Mouse (Mus musculus): Measurements from ENCODE around the gene Scfd2. TPM values are rescaled to one million over a fixed set of nuclear protein-coding genes. Genes with fewer than 3 reads are reported as not detected.

The Scfd2 gene
- total RNA-seq, 2 experiments from 2014 or later, result 27.9 to 29.8 TPM

GRCm38 (mm10) chr5:74279673-74280072 lies 251.9 kb downstream of the Scfd2 start:
- DNase-seq (ENCODE audit: low spot score in 2 of 2), result no peak

DNA sequence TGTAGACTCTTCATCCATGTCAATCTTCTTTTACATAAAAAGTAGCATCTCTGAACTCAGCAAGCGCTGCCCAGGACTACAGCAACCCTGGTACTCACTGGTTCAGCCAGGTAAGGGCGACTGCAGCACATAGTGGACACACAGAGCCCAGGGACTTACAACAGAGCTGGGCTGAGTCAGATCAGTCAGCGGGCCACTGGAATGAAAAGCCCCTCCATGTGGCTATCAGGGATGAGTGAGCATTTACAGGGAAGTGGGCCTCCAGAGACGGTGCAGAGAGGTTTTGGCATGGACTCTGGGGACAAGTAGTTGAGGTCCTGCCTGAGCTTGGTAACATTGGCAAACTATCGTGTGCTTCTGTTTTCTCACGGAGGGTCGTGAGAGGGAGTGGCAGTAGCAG lies 253.1 kb downstream of the Scfd2 start:
- DNase-seq (ENCODE audit: low spot score in 2 of 2), result no peak

DNA sequence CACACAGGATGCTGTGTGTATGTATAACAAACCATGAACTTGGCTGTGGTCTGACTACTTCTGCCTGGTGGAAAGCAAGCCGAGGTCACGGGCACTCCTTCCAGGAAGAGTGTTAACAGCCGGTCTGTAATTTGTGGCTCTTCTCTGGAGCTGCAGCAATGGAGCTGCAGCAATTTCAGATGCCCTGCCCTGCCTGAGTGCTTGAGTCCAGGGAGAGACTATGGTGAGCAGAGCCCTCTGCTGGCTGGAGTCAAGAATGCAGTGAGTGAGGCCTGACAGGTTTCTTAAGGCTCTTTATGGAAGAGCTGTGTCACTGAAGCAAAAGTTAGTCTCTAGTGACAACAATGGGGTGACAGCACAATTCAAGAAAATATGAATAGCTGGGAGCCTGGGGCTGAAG lies 253.8 kb downstream of the Scfd2 start:
- peak; percentile 94 for DNase-seq (ENCODE audit: low spot score in 2 of 2)

GRCm38 (mm10) chr5:74277216-74277615 lies 254.3 kb downstream of the Scfd2 start:
- peak in 1 of 2 experiments; percentile 44 for DNase-seq (ENCODE audit: low spot score in 2 of 2)

DNA sequence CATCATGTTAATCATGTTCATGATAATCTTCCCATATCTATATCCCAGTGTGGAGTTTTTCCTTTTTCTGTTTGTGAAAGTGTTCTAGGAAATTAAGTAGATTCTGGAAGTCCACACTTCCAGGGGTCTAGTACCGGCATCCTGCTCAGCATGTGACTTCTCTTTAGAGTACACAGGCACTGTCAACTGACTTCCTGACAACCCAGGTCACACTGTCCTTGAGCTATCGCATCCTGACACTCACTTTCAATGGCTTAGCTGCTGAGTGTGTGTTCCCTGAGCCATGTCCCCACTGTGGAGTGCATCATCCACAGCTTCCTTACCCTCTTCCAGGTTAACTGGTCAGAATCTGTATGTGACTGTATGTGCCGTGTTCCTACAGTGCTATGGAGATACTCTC lies 258.2 kb downstream of the Scfd2 start:
- no peak for DNase-seq (ENCODE audit: low spot score in 2 of 2)

- DNase-seq (ENCODE audit: low spot score in 2 of 2), result no peak
Observed at GRCm38 (mm10) chr5:74267736-74268369, 263.7 kb downstream of the Scfd2 start.

DNA sequence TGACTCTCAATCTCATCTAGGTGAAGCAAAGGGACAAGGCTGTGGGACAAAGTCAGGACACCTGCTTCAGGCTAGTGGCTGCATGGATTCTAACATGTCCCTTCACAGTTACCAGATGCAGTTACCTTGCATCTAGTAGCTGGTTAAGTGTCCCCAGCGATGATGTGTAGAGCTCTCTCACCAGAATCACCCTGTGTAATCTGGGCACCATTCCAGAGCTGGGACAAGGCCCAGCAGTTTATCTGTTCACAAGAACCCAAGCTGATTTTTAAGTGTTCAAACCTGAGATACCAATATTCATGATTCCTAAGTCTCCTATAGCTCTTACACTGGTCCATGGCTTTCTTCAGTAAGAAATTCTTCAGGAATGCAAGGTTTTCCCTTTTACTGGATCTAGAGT lies 264.4 kb downstream of the Scfd2 start:
- DNase-seq (ENCODE audit: low spot score in 2 of 2), result no peak

- DNase-seq (ENCODE audit: low spot score in 2 of 2), result no peak
Observed at GRCm38 (mm10) chr5:74266476-74266819, 265.1 kb downstream of the Scfd2 start.

DNA sequence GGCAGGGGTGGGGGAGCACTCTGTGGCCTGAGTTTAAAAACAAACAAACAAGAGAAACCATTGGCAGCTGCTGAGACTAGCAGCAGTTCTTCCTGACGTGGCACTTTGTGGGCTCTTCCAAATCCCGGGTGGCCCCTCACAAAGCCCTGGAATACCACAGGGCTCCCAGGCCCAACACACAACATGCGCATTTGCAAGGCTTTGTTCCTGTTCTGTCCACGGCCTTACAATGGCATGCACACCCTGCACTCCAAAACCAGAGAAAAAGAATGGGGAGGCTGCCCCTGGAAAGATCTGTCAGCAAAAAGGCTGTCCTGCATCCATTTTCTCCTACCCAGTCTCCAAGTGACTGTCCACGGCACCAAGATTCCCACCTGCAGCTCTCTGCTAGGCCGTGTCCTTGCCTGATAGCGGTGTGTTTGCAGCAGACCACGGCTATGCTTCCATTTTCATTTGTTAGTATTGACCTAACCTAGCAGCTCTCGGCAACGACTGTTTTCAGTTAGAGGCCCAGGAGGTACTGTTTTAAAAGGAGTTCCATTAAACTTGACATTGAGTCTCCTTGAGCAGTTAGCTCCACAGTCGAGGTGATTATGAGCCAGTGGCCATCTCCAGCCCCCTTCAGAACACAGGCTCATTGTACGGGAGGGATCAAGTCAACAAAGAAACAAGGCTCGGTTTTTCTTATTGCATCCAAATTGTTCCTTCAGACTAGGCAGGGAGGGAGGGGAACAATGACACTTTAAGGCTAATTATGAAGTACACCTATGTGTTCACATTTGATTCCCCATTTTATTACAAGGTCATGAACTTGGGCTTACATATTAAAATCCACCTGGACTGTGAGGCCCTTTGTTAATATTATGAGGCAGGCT lies 265.7 kb downstream of the Scfd2 start:
- no peak for DNase-seq (ENCODE audit: low spot score in 2 of 2)

GRCm38 (mm10) chr5:74265151-74265550 lies 266.4 kb downstream of the Scfd2 start:
- DNase-seq (ENCODE audit: low spot score in 2 of 2), result no peak

GRCm38 (mm10) chr5:74264541-74264940 lies 267.0 kb downstream of the Scfd2 start:
- DNase-seq (ENCODE audit: low spot score in 2 of 2), result no peak

- no peak for DNase-seq (ENCODE audit: low spot score in 2 of 2)
Observed at GRCm38 (mm10) chr5:74261016-74261415, 270.5 kb downstream of the Scfd2 start.

DNA sequence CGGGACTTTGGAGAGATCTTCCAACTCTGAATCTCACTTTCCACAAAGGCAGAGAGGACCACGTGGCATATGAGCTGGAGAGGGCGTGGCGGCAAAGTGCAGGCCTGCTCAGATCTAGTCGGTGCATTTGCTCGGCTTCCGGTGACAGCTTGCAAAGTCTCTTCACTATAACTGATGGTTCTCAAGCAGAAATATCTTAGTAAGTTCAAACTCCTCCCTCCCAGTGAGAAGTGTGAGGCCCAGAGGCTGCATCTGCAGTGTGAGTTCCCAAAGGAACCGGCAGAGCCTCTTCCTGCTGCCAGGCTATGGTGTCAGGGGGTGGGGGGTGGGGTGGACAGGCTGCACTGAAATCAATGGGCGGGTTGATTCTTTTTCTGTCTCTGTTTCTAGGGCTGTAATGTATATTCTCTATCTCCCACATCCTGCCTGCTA lies 271.2 kb downstream of the Scfd2 start:
- no peak for DNase-seq (ENCODE audit: low spot score in 2 of 2)

GRCm38 (mm10) chr5:74256705-74257104 lies 274.9 kb downstream of the Scfd2 start:
- no peak for DNase-seq (ENCODE audit: low spot score in 2 of 2)

- DNase-seq (ENCODE audit: low spot score in 2 of 2), result no peak
Observed at GRCm38 (mm10) chr5:74254996-74255395, 276.6 kb downstream of the Scfd2 start.

DNA sequence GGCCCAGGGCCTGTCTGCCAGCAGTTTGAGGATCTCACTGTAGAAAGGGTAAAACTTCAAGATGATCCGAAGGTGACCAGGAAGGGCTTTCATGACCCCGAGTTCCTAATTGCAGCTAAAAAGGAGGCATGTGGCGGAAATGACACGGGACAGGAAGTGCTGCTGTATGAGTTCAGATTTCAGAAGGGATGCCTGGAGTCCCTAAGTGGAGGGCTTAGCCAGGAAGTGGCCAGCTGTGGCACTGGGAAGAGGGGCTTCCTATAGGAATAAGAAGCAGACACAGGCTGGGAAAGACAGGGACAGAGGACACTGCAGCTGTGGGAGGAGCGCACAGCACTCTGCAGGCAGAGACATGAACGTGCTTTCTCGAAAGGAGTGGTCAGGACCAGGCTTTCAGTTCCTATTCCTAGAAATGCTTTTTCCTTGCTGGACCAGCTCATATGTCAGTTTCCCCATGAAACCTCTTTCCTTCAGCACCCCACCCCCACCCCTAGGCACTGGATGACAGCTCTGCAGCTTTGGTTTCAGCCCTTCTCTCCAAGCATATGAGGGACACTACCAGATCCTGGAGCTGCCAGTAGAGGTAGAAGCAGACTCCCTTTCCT lies 277.7 kb downstream of the Scfd2 start:
- DNase-seq (ENCODE audit: low spot score in 2 of 2), result no peak

DNA sequence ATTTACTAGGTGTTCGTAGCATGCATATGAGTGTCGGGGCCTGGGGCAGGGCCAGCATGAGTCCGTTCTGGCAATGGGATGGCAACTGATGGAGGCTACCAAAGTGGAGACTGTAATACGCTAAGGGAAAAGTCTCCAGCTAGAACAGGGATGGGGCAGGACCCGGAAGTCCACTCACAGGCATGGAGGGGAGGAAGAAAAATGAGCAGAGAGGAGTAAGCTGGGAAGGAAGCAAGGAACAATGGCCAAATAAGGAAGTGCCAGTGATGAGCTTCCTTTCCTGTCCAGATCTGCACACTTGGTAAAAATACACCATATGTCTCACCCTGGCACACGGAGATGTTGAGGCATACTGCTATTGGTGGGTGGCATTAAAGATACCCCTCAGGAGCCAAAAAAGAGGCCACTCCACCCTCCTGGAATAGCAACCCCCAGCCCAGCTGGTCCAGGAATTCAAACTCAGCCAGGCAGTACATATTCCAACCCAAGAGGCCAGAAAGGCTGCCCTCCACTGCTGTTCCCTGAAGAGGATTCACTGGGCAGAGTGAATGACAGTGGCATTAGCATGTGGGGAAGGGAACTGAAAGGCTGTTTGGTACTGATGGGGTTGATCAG lies 278.8 kb downstream of the Scfd2 start:
- DNase-seq (ENCODE audit: low spot score in 2 of 2), result no peak

- DNase-seq (ENCODE audit: low spot score in 2 of 2), result no peak
Observed at GRCm38 (mm10) chr5:74250947-74251346, 280.6 kb downstream of the Scfd2 start.

DNA sequence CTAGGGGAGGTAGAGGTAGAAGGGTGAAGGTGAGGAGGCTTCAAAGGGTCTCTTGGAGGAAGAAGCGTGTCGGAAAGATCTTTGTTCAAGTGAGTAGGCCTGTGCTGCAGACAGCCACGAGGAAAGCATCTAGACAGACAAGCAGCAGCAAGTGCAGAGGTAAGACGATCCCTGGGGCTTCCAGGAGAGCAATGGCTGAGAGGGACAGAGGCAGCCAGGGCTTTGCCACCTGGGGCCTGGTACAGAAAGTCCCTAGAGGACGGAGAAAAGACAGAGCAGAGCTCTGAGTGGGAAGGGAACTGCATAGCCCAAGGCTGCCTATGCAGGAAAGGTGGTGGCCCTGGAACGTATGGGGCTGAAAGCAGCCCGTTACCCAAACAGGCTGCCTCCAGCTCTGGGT lies 281.3 kb downstream of the Scfd2 start:
- no peak for DNase-seq (ENCODE audit: low spot score in 2 of 2)

DNA sequence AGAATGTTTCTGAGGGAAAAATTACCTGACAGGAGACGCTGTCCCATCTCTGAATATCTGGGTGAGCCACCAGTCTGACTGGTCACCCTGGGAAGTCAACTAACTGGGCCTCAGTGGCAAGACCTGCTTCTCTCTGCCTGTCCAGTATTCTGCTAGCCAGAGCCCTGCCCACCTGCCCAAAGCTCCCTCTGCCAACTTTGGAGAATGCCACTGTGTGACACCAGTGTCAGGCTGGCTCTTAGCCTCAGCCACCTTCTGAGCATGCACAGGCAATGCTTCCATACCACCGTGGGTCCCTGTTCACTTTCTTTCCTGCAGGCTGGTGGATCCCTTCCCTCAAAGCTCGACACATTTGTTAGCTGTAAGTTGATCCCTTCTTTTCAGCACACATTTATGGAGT lies 281.8 kb downstream of the Scfd2 start:
- no peak for DNase-seq (ENCODE audit: low spot score in 2 of 2)

GRCm38 (mm10) chr5:74246971-74247370 lies 284.6 kb downstream of the Scfd2 start:
- DNase-seq (ENCODE audit: low spot score in 2 of 2), result no peak

DNA sequence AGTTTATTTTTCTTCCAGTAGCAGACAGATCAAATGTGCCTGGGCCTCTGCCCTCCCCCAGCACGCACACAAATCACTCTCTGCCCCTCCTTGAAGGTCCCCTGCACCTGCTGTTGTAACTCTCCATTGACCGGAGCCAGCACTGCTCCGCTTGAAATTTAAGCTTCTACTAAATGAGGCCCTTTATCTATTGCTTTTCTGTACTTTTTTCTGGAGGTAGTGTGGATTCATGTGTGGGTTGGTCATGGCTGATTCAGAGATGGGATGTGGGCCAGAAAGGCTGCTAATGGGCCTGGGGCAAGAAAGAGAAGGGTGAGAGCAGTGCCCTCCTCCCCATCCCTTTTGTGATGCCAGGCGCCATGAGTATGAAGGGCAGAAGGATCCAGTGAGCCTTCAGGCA lies 285.1 kb downstream of the Scfd2 start:
- no peak for DNase-seq (ENCODE audit: low spot score in 2 of 2)

All from layer of hippocampus, postnatal 10 days (tissue).